Mouse (Mus musculus) thymus, adult 2 months (tissue): ENCODE results near the gene Triobp.

Source experiments
- CTCF ChIP-seq: fragments of 200-500 bp; IDR thresholded peaks from 2 replicates; pipeline ENCODE4 v1.5.1; 2012; ENCODE audit warnings: mild to moderate bottlenecking, control low read depth, low read length, moderate library complexity, borderline replicate concordance; ENCODE audit not compliant: control insufficient read depth, poor library complexity, insufficient read depth; ENCODE audit errors: extremely low read depth
- POLR2A ChIP-seq: fragments of 200-500 bp; IDR thresholded peaks from 2 replicates; pipeline ENCODE4 v1.6.1; 2012; ENCODE audit warnings: mild to moderate bottlenecking, low read length, control low read depth, moderate library complexity; ENCODE audit not compliant: control insufficient read depth, poor library complexity, insufficient read depth; ENCODE audit errors: extremely low read depth

DNA sequence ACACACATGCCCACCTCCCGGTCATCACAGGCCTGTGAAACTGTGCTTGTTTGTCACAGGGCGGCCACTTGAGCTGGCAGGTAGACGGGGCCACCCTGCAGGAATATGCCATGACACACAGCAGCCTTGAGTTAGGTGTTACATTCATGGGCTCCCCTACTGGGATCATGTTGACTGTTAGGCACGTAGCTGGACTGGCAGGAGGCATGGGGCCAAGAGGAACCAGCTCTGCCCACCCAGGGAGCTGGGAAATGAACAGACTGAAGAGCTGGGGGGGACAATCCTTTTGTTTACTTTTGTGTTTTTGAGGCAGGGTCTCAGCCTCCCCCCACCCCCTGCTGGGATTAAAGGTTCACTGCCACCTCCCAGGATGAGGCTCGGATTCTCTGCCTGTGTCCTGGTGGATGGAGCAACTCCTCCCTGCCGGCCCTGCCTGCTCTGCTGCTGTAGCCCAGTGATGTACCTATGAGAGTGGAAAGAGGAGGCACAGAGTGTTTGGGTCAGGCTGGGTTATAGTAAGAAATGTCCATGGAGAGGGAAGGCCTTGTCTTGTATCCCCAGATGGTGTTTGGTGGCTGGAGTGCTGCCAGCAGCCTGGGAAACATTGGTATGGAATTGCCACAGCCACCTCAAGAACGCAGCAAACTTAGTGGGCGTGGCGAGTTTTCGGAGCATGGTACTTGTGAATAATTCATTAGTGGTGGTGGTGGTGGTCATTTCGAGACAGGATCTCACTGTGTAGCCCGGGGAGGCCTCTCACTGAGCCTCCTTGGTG, 31.3 kb upstream of the Triobp start:
- TF ChIP-seq CTCF (peak; percentile 33; the same call in 1 of the 2 replicates), POLR2A (no peak)
